Mouse (Mus musculus) midbrain, embryonic 11.5 days (tissue): ENCODE data around the gene Efcab9. TPM values are rescaled to one million over a fixed set of nuclear protein-coding genes. Genes with fewer than 3 reads are reported as not detected.

Experiments used
- ATAC-seq: fragments of 200-750 bp; cut with Nextera tagmentation; 2 replicates; pipeline ENCODE4 v1.8.0; 2017; ENCODE audit warnings: moderate TSS enrichment, moderate library complexity; ENCODE audit not compliant: low FRiP score
- DNase-seq: peaks from one replicate; pipeline ENCODE4 v3.0.0; 2015; ENCODE audit warnings: low spot score; ENCODE audit errors: missing footprints
- H3K27ac ChIP-seq: fragments of 300-500 bp; sonication (generic); 2 replicates; pipeline ENCODE4 v1.5.1; 2014; ENCODE audit warnings: low read depth, low read length
- H3K27me3 ChIP-seq: fragments of 300-500 bp; sonication (generic); 2 replicates; pipeline ENCODE4 v1.6.1; 2014; ENCODE audit warnings: mild to moderate bottlenecking, low read length, moderate library complexity, mixed read lengths; ENCODE audit not compliant: control insufficient read depth, insufficient read depth
- H3K36me3 ChIP-seq: fragments of 300-500 bp; sonication (generic); 2 replicates; pipeline ENCODE4 v1.6.1; 2014; ENCODE audit warnings: mild to moderate bottlenecking, low read length, moderate library complexity, mixed read lengths; ENCODE audit not compliant: control insufficient read depth, insufficient read depth
- H3K4me1 ChIP-seq: fragments of 300-500 bp; sonication (generic); 2 replicates; pipeline ENCODE4 v1.6.1; 2014; ENCODE audit warnings: low read length; ENCODE audit not compliant: control insufficient read depth, insufficient read depth
- H3K4me2 ChIP-seq: fragments of 300-500 bp; sonication (generic); 2 replicates; pipeline ENCODE4 v1.6.1; 2014; ENCODE audit warnings: mild to moderate bottlenecking, moderate library complexity
- H3K4me3 ChIP-seq: fragments of 300-500 bp; sonication (generic); 2 replicates; pipeline ENCODE4 v1.5.1; 2014; ENCODE audit warnings: low read depth, low read length
- H3K9ac ChIP-seq: fragments of 300-500 bp; sonication (generic); 2 replicates; pipeline ENCODE4 v1.6.1; 2014; ENCODE audit warnings: low read length
- H3K9me3 ChIP-seq: fragments of 300-500 bp; sonication (generic); 2 replicates; pipeline ENCODE4 v1.6.1; 2016; ENCODE audit warnings: low read length; ENCODE audit not compliant: control insufficient read depth
- WGBS: fragments of 180-500 bp; shearing (Covaris S2); extraction: QIAGEN DNeasy Blood & Tissue Kit; methylation state at CpG from one replicate; pipeline ENCODE4 v1.1.7; 2014; 5-methylcytosine and 5-hydroxymethylcytosine counted together
- polyA plus RNA-seq: library from polyadenylated mRNA; unstranded; fragments of >200 nt; fragmentation: Nextera tagmentation; extraction: Ambion mirVana; gene quantifications from 2 replicates; pipeline ENCODE4 v1.2.1, GENCODE M21; 2014

The Efcab9 gene
- polyA plus RNA-seq, 1 experiment from 2014 or later, result 0.23 TPM

GRCm38 (mm10) chr11:32498757-32499535 is 32.9 kb downstream of the Efcab9 start:
- H3K4me2 ChIP-seq, result no peak overlapping the region
- H3K4me1 ChIP-seq, result no peaks in the 10 kb centered on the region
- H3K36me3 ChIP-seq, result no peaks in the 10 kb centered on the region
- no peak overlapping the region for H3K4me3 ChIP-seq
- H3K27ac ChIP-seq, result no peak overlapping the region
- DNase-seq, result peak; percentile 57
- H3K9ac ChIP-seq, result no peak overlapping the region
- no peaks in the 10 kb centered on the region for H3K9me3 ChIP-seq
- ATAC-seq, result no peak
- H3K27me3 ChIP-seq, result no peaks in the 10 kb centered on the region
- 92% methylated on average over 7 of the region's 7 CpGs for WGBS

GRCm38 (mm10) chr11:32495283-32495682 is 36.6 kb downstream of the Efcab9 start:
- DNase-seq (no peak), ATAC-seq (no peak)
- H3K27ac ChIP-seq, result no peak overlapping the region
- H3K27me3 ChIP-seq, result no peaks in the 10 kb centered on the region
- no peaks in the 10 kb centered on the region for H3K36me3 ChIP-seq
- H3K9ac ChIP-seq, result no peak overlapping the region
- WGBS, result 90% methylated on average over 2 of the region's 2 CpGs
- H3K9me3 ChIP-seq, result no peaks in the 10 kb centered on the region
- H3K4me3 ChIP-seq, result no peak overlapping the region
- no peak overlapping the region for H3K4me2 ChIP-seq
- H3K4me1 ChIP-seq, result no peaks in the 10 kb centered on the region

GRCm38 (mm10) chr11:32493312-32493711 is 38.6 kb downstream of the Efcab9 start:
- DNase-seq (no peak), ATAC-seq (no peak)
- Histone ChIP-seq H3K4me3 (no peak overlapping the region), H3K27ac (no peak overlapping the region), H3K36me3 (no peaks in the 10 kb centered on the region), H3K4me2 (no peak overlapping the region), H3K4me1 (no peaks in the 10 kb centered on the region), H3K9ac (no peak overlapping the region), H3K27me3 (no peaks in the 10 kb centered on the region), H3K9me3 (no peaks in the 10 kb centered on the region)

GRCm38 (mm10) chr11:32491079-32491478 is 40.8 kb downstream of the Efcab9 start:
- ATAC-seq, result no peak
- no peak for DNase-seq
- 98% methylated on average over 2 of the region's 2 CpGs for WGBS

DNA sequence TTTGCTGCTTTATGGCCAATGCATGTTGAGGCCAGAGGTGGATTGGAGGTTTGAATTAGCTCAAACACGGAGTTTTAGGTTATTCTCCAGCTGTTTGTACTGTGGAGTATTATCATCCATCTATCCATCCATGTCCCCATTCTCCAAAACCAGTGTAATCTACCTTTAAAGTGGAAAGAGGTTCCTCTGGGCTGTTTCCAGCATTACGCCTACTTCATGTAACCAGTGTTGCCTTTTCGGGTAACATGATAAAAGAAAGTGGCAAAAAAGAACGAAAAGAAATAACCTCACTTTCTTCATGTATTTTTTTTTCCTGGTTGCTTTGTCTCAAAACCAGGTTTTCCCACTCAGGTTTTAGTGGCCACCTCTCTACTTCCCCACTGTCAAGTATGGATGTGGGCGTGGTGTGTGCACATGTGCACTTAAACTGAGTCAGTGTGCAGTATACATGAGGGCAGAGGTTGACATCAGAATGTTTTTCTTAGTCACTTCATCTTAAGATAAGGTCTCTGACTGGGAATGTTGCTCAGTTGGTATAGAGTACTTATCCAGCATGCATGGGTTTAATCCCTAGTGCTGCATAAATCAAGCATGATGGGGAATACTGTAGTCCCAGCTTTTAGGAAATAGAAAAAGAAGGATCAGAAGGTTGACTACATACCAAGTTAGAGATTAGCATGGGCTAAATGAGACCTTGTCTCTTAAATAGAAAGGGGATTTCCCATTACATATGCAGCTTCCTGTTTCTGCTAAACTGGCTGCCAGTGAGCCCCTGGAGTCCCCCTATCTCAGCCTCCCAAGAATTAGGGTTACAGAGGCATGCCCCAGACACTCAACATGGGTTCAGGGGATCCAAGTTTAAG is 42.8 kb downstream of the Efcab9 start:
- no peak overlapping the region for H3K27ac ChIP-seq
- no peak overlapping the region for H3K9ac ChIP-seq
- H3K4me1 ChIP-seq, result no peaks in the 10 kb centered on the region
- no peak for DNase-seq
- H3K27me3 ChIP-seq, result no peaks in the 10 kb centered on the region
- ATAC-seq, result no peak
- no peak overlapping the region for H3K4me2 ChIP-seq
- no peak overlapping the region for H3K4me3 ChIP-seq
- no peaks in the 10 kb centered on the region for H3K9me3 ChIP-seq
- WGBS, result 89% methylated on average over 5 of the region's 5 CpGs
- H3K36me3 ChIP-seq, result no peaks in the 10 kb centered on the region; the same call in 1 of the 2 replicates

More at GRCm38 (mm10) chr11:32491079-32491478, 40.8 kb downstream of the Efcab9 start:
- no peak overlapping the region for H3K4me3 ChIP-seq
- H3K9me3 ChIP-seq, result no peaks in the 10 kb centered on the region
- no peaks in the 10 kb centered on the region for H3K27me3 ChIP-seq
- H3K36me3 ChIP-seq, result no peaks in the 10 kb centered on the region; the same call in 1 of the 2 replicates
- H3K4me1 ChIP-seq, result no peaks in the 10 kb centered on the region
- no peak overlapping the region for H3K27ac ChIP-seq
- H3K9ac ChIP-seq, result no peak overlapping the region
- no peak overlapping the region for H3K4me2 ChIP-seq

- no peaks in the 10 kb centered on the region; the same call in 1 of the 2 replicates for H3K36me3 ChIP-seq
- DNase-seq (no peak), ATAC-seq (no peak)
- H3K4me2 ChIP-seq, result no peak overlapping the region
- no peak overlapping the region for H3K27ac ChIP-seq
- H3K9me3 ChIP-seq, result no peaks in the 10 kb centered on the region
- no peaks in the 10 kb centered on the region for H3K4me1 ChIP-seq
- H3K4me3 ChIP-seq, result no peak overlapping the region
- no peaks in the 10 kb centered on the region for H3K27me3 ChIP-seq
- H3K9ac ChIP-seq, result no peak overlapping the region
These were observed 43.5 kb downstream of the Efcab9 start for GRCm38 (mm10) chr11:32488344-32488743.

DNA sequence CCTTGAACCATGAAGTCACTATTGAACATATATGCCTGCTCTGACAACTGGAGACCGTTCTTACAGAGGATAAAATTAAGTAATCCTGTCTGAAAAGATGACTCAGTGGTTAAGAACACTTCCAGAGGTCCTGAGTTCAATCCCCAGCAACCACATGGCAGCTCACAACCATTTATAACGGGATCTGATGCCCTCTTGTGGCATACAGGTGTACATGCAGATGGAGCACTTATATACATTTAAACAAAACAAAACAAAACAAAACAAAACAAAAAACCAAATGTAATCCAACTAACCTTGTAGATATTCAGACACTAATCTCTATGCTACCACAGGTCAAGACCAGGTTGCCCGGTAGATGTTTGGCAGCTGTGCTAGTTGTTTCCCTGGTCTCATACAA is 44.4 kb downstream of the Efcab9 start:
- Histone ChIP-seq H3K27me3 (no peaks in the 10 kb centered on the region), H3K9me3 (no peaks in the 10 kb centered on the region), H3K9ac (no peak overlapping the region), H3K36me3 (no peaks in the 10 kb centered on the region; the same call in 1 of the 2 replicates), H3K4me1 (no peaks in the 10 kb centered on the region), H3K4me3 (no peak overlapping the region), H3K4me2 (no peak overlapping the region), H3K27ac (no peak overlapping the region)
- WGBS, result 93% methylated on average over 3 of the region's 3 CpGs
- ATAC-seq (no peak), DNase-seq (no peak)

DNA sequence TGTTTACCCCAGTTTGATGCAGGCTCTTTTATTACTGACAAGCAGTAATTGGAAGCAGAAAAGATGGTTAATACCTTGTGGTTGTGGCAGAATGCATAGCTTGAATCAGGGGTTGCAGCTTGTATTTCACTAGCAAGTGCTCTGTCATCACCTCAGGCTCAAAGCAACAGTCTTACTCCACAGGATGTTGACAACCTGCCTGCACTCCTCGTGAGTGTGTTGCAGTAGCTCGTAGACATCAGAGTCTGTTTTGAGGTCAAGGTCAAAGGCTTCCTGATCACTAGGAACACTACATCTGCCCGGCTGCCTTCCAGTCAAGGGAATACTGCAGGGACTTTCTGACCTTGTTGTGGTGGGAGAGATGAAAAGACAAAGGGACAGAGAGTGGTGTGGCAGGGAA is 45.3 kb downstream of the Efcab9 start:
- Histone ChIP-seq H3K36me3 (no peaks in the 10 kb centered on the region; the same call in 1 of the 2 replicates), H3K27ac (no peak overlapping the region), H3K4me1 (no peaks in the 10 kb centered on the region), H3K4me2 (no peak overlapping the region), H3K4me3 (no peak overlapping the region), H3K9me3 (no peaks in the 10 kb centered on the region), H3K9ac (no peak overlapping the region), H3K27me3 (no peaks in the 10 kb centered on the region)
- ATAC-seq (no peak), DNase-seq (no peak)
- WGBS, result 80% methylated on average over 3 of the region's 3 CpGs

DNA sequence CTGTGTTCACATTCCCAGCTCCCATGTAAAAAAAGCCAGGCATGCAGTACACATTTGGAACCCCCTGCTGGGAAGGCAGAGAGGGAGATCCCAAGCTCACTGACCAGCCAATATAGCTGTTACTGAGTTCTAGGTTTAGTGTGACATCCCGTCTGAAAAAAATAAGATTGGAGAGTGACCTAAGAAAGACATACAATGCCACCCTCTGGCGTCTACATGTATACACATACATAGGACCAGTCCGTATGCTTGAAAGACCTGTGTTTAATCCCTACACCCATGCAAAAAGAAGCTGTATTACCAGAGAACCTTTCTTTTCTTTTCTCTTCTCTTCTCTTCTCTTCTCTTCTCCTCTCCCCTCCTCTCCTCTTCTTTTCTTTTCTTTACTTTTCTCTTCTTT is 46.6 kb downstream of the Efcab9 start:
- no peak overlapping the region for H3K4me3 ChIP-seq
- no peak for DNase-seq
- no peak overlapping the region for H3K4me2 ChIP-seq
- H3K27ac ChIP-seq, result no peak overlapping the region
- 71% methylated on average over 3 of the region's 3 CpGs for WGBS
- H3K36me3 ChIP-seq, result no peaks in the 10 kb centered on the region; the same call in 1 of the 2 replicates
- no peaks in the 10 kb centered on the region for H3K4me1 ChIP-seq
- H3K27me3 ChIP-seq, result no peaks in the 10 kb centered on the region
- ATAC-seq, result no peak
- H3K9me3 ChIP-seq, result no peaks in the 10 kb centered on the region
- no peak overlapping the region for H3K9ac ChIP-seq
